Mouse (Mus musculus): ENCODE results near the gene Lefty2.

GRCm38 (mm10) chr1:180924737-180925136 is 31.8 kb downstream of the Lefty2 start:
- TF ChIP-seq POLR2A (IDR thresholded peaks at IDR 0.05; ENCODE audit: borderline replicate concordance, control insufficient read depth, low read depth, low read length) (no peak), CTCF (IDR thresholded peaks at IDR 0.05; ENCODE audit: control insufficient read depth, insufficient read depth, low read length) (no peak)
